Mouse (Mus musculus): Measurements from ENCODE around the gene Il9r. TPM values are rescaled to one million over a fixed set of nuclear protein-coding genes. Genes with fewer than 3 reads are reported as not detected.

Il9r gene
- polyA plus RNA-seq, 1 experiment from 2014 or later, result 0.09 TPM

DNA sequence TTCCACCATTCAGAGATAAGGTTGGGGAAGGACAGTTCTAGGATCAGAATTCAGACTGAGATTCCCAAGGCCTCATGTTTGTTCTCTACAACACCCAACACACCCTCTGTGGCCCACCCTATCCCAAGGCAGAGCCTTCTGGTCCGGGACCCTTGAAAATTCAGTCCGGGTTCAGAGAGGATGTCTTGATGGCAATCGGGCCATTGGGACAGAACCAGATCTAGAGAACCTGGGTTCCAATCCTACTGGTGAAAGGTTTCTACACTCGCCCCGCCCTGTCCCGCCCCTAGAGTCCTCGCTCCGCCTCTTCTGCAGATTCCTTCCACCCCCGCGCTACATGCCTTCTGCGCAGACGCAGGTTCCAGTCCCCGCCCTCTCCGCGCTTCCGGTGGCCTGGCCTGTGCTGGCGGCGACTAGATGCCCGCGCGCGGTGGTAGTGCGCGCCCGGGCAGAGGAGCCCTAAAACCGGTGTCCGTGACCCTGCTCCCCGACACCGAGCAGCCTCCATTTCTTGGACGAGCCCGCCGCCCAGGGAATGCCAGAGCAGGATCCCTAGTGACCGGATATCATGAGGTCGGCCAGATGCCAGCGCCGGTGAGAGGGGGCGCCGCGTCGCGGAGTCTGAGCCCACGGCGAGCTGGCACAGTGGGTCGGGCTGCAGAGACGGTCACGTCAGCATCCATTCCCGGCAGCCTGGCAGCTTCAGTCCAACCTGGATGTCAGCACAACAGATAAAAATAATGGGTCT is 26.2 kb upstream of the Il9r start, which contains the start of gene Mpg:
Mpg (plus strand) TSS at position 382 of the 748 bp plus-strand sequence.
- Histone ChIP-seq H3K36me3 (peaks cover 12% of the 10 kb centered on the region; the same call in 1 of the 2 replicates), H3K4me3 (peak within 1 kb of the TSS; percentile 70), H3K4me2 (peak within 1 kb of the TSS; percentile 85), H3K4me1 (replicated peaks) (peaks cover 47% of the 10 kb centered on the region), H3K27me3 (no peaks in the 10 kb centered on the region), H3K9ac (peak within 1 kb of the TSS; percentile 78), H3K9me3 (replicated peaks) (no peaks in the 10 kb centered on the region), H3K27ac (peak within 1 kb of the TSS; percentile 88)
- WGBS, result 2% methylated on average over 47 of the region's 47 CpGs
- ATAC-seq (replicated peaks; ENCODE audit: insufficient number of reproducible peaks, insufficient read depth, low FRiP score, low read depth), result peak; percentile 72

DNA sequence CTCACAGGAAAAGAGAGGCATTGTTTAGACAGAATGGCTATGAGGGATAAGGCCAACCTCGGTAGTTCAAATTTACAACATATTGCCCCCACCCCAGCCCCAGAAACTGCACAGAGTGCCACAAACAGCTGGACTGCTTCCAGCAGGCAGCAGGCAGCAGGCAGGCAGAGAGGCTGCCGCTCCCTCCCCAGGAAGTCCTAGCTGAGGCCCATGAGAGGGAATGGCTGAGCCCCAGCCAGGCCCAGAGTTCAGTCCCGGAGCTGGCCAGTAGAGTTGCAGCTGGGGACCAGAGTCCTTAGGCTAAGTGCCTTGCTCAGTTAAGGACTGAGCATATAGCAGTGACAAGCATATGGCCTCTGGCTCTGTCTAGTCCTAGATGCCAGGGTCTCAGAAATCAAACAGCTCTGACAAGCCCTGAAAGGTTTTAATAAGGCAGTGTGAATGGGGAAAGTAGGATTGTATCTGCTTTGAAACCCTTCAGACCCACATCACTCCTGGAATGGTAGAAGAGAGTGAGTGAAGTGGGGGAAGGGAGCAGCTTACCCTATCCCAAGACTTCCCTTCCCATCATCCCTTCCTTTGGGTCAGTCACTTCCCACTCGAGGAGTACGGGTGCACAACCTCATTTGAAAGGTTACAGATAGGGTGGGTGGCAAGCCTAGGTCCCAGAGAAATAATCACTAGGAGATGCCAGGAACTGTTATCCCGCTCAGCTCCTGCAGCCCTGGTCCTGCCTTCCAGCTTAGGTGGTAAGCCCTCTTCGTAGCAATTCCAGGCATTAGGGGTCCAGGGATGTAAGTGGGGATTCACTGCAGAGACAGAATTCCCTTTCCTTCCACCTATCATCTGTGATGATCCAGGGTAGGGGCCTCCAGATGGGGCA is 25.4 kb upstream of the Il9r start:
- 39% methylated on average over 7 of the region's 7 CpGs for WGBS
- Histone ChIP-seq H3K27ac (peak overlapping the region; percentile 88), H3K4me3 (peak overlapping the region; percentile 70), H3K4me1 (replicated peaks) (peaks cover 53% of the 10 kb centered on the region), H3K4me2 (peak overlapping the region; percentile 85; the same call in 1 of the 2 replicates), H3K27me3 (no peaks in the 10 kb centered on the region), H3K36me3 (0 out of 2 replicates have a peak, but pooled peaks cover 5% of the 10 kb centered on the region), H3K9me3 (replicated peaks) (no peaks in the 10 kb centered on the region), H3K9ac (0 out of 2 replicates have a peak overlapping the region, but pooled peaks have one; percentile 2)
- peak; percentile 20; the same call in 1 of the 2 replicates for ATAC-seq (replicated peaks; ENCODE audit: insufficient number of reproducible peaks, insufficient read depth, low FRiP score, low read depth)

DNA sequence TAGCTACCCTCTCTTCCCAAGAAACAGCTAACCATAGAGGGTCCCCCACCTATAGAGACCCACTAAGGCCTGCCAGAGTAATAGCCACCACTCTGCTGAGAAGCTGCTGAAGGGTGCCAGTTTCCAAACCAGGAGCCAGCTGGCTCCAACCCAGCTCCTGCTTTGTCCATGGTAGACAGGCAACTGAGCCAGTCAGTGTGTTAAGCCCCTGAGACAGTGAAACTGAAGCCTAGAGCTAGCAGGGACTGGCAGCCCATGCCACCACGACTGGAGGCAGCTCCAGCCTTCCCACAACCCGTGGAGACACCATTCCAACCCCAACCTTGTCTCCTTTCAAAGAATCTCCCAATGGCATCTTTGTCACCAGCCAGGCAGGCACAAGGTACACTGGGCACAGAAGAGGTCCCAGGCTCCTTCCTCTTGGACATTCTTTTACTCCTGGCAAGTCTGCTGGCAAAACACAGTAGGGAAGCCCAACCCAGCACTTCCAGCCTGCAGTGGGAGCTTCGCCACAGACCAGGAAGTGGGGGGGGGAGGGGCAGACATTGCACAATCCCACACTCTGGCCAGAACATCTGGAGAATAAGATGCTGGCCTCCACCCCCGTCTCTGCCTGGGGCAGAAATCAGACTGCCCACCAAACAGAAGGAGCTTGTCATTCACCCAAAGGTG is 24.5 kb upstream of the Il9r start:
- Histone ChIP-seq H3K27me3 (no peaks in the 10 kb centered on the region), H3K4me2 (peak overlapping the region; percentile 14; the same call in 1 of the 2 replicates), H3K9ac (no peak overlapping the region), H3K4me3 (no peak overlapping the region), H3K36me3 (0 out of 2 replicates have a peak, but pooled peaks cover 4% of the 10 kb centered on the region), H3K4me1 (replicated peaks) (peaks cover 62% of the 10 kb centered on the region), H3K9me3 (replicated peaks) (no peaks in the 10 kb centered on the region), H3K27ac (peak overlapping the region; percentile 88)
- WGBS, result 27% methylated on average over 4 of the region's 4 CpGs
- ATAC-seq (replicated peaks; ENCODE audit: insufficient number of reproducible peaks, insufficient read depth, low FRiP score, low read depth), result peak; percentile 60

DNA sequence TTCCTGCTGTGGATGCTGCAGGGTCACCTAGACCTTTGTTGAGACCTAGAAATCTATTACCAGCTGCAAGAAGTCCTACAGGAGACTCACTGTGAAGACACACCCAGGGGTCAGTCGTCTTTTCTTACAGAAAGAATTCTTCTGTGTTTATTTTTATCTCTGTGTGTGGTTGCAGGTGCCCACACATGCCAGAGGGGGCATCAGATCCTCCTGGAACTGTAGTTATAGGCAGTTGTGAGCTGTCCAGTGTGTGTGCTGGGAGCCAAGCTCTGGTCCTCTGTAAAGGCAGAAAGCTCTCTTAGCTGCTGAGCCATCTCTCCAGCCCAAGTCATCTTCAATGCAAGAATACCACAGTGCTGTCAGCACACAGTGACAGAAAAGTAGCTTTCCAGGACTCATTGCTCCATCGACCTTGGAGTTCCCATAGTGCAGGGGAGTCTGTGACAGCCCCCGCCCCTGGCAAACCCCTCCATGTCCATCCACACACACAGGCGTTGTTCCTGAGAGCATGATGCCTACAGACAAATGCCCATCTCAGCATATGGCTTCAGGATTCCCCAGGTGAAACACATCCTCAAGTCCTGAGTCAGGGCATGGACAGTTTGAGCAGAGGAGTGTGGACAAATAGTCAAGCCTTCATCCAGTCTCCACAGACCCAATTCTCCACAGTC is 23.4 kb upstream of the Il9r start:
- no peak for ATAC-seq (replicated peaks; ENCODE audit: insufficient number of reproducible peaks, insufficient read depth, low FRiP score, low read depth)
- H3K4me2 ChIP-seq, result peak overlapping the region; percentile 88; the same call in 1 of the 2 replicates
- no peak overlapping the region for H3K9ac ChIP-seq
- H3K4me3 ChIP-seq, result no peak overlapping the region
- no peaks in the 10 kb centered on the region for H3K27me3 ChIP-seq
- 67% methylated on average over 4 of the region's 4 CpGs for WGBS
- H3K36me3 ChIP-seq, result no peaks in the 10 kb centered on the region
- peak overlapping the region; percentile 92 for H3K27ac ChIP-seq
- H3K9me3 ChIP-seq (replicated peaks), result no peaks in the 10 kb centered on the region
- H3K4me1 ChIP-seq (replicated peaks), result peaks cover 74% of the 10 kb centered on the region

DNA sequence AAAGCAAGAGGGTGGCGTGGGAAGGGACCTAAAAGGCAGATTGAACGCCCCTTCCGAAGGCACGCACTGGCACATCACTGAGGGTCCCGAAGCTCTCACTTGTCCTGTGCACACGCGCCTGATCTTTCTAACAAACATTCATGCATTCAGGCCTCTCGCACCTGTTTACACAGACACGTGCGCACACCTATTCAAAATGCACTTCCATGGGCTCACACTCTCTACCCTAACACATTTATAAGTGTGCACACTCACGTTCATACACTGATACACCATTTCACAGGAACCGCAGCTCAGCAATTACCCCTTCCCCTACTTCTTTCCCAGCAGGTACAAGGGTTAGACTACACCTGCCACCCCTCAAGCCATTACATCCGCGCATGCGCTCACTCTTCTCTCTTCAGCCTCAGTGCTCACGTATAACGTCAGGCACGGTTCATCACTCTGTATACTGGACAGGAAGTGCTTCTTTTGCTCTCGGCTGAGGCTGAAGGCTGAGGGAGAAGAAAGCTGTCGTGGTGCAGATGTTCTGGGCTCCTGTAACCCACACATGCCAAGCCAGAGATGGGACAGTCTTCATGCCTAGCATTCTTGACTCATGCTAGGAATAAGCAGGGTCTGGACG is 22.6 kb upstream of the Il9r start:
- no peaks in the 10 kb centered on the region for H3K27me3 ChIP-seq
- ATAC-seq (replicated peaks; ENCODE audit: insufficient number of reproducible peaks, insufficient read depth, low FRiP score, low read depth), result no peak
- H3K27ac ChIP-seq, result peak overlapping the region; percentile 92
- WGBS, result 11% methylated on average over 21 of the region's 21 CpGs
- H3K9ac ChIP-seq, result peak overlapping the region; percentile 88
- peak overlapping the region; percentile 88 for H3K4me2 ChIP-seq
- peaks cover 74% of the 10 kb centered on the region for H3K4me1 ChIP-seq (replicated peaks)
- peak overlapping the region; percentile 81 for H3K4me3 ChIP-seq
- H3K9me3 ChIP-seq (replicated peaks), result no peaks in the 10 kb centered on the region
- no peaks in the 10 kb centered on the region for H3K36me3 ChIP-seq

DNA sequence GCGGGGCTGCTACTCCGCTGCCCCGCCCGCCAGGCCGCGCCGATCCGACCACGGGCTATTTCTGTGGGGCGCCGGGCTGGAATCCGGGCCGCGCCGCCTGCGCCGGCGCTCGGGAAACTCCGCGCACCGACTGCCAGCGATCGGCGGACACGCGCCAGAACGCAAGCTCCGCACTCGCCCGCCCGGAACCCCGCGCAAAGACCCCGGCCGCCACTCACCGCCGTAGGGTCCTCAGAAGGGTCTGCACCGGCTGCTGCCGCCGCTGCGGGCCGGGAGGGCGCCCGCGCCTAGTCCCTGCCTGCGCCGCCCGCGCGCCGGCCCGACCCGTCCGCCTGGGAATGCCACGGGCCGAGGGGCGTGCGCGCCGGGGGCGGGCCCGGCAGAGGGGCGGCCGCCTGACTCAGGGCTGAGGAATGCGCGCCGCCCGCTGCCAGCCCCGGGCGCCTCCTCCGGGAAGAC is 21.9 kb upstream of the Il9r start, which contains the start of gene Rhbdf1:
Rhbdf1 (minus strand) TSS at position 350 of the 459 bp plus-strand sequence.
- Histone ChIP-seq H3K27ac (peak within 1 kb of the TSS; percentile 92), H3K4me2 (peak within 1 kb of the TSS; percentile 88), H3K9ac (peak within 1 kb of the TSS; percentile 88), H3K36me3 (no peaks in the 10 kb centered on the region), H3K4me1 (replicated peaks) (peaks cover 71% of the 10 kb centered on the region), H3K27me3 (no peaks in the 10 kb centered on the region), H3K4me3 (peak within 1 kb of the TSS; percentile 81), H3K9me3 (replicated peaks) (no peaks in the 10 kb centered on the region)
- ATAC-seq (replicated peaks; ENCODE audit: insufficient number of reproducible peaks, insufficient read depth, low FRiP score, low read depth), result peak; percentile 57
- WGBS, result under 1% methylated on average over 40 of the region's 72 CpGs

DNA sequence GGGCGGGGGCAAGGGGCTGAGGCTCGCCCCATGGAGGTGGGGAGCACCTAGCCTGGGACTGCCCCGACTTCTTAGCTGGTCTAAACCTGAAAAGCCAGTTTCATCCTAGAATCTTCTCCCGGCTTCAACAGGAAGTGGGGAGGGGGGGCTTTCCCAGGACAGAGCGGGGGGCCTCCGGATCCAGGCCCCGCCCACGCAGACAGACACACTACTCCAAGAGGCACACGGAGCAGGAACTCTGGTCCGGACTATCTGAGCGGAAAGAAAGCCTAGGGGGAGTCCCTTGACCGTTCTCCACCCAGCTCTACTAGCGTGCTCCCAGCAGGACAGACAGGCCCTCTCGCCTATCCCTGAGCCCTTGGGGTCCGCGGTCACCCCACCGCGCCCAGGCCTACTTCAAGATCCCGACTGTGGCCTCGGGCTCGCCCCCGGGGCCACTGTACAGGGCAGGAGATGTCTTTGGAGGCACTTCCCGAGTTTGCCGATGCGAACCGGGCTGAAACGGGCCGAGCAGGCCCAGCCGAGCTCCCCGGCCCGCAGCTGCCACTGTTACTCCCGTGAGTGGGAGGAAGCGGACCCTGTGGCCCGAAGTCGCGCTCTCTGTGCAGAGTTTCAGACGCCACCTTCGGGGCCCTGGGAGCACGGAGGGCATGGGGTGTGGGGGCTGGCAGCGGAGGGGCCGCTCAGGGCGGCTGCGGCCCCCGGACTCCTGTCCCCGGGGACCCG is 21.3 kb upstream of the Il9r start:
- Histone ChIP-seq H3K36me3 (no peaks in the 10 kb centered on the region), H3K9ac (peak overlapping the region; percentile 88), H3K27ac (peak overlapping the region; percentile 92), H3K4me1 (replicated peaks) (peaks cover 66% of the 10 kb centered on the region), H3K4me3 (peak overlapping the region; percentile 81), H3K27me3 (no peaks in the 10 kb centered on the region), H3K4me2 (peak overlapping the region; percentile 88), H3K9me3 (replicated peaks) (no peaks in the 10 kb centered on the region)
- peak; percentile 47 for ATAC-seq (replicated peaks; ENCODE audit: insufficient number of reproducible peaks, insufficient read depth, low FRiP score, low read depth)
- under 1% methylated on average over 38 of the region's 46 CpGs for WGBS

DNA sequence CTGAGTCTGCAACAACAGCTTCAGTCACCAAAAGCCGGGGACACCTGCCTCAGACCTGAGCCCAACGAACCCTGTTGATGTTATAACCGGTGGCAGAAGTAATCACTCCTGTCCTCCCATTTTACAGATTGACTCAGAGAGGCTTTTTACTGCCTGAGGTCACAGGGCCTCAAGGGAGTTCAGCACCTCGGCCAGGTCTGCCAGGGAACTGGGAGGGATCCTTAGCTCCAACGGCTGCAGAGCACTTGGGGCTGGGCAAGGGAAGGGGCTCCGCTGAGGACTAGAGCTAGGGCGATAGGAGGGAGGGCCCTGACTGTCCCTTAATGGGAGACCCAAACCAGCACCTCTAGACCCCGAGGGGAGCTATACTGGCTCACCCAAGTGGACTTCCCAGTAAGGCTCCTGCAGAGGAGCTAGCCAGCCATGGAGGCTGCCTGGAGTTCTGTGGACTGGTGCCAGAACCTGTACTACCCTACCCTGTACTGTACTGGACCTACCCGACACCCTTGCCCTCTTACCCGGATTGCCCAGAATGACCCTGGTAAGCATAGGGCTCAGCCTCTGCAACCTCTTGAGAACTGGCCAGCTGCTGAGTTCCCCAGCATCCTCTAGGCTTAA is 20.6 kb upstream of the Il9r start:
- Histone ChIP-seq H3K27ac (peak overlapping the region; percentile 92), H3K4me3 (peak overlapping the region; percentile 81), H3K9ac (peak overlapping the region; percentile 88), H3K4me1 (replicated peaks) (peaks cover 61% of the 10 kb centered on the region), H3K27me3 (no peaks in the 10 kb centered on the region), H3K4me2 (peak overlapping the region; percentile 88), H3K36me3 (0 out of 2 replicates have a peak, but pooled peaks cover 4% of the 10 kb centered on the region), H3K9me3 (replicated peaks) (no peaks in the 10 kb centered on the region)
- ATAC-seq (replicated peaks; ENCODE audit: insufficient number of reproducible peaks, insufficient read depth, low FRiP score, low read depth), result no peak
- WGBS, result 32% methylated on average over 10 of the region's 10 CpGs

DNA sequence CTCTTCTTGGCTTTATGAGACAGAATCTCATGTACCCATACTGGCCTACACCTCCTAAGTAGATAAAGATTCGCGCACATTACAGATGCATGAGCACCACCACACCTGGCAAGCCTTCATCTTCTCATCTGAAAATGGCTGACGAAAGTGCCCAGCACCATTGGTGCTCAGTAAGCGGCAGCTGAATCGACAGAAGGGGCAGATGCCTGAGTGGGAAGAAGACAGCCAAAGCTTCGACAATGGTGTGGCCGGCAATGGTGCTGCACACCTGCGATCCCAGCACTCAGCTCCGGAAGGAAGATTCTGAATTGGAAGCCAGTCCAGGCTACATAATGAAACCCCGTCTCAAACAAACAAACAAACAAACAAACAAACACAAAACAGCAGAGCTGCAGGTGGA is 19.2 kb upstream of the Il9r start:
- Histone ChIP-seq H3K4me1 (replicated peaks) (peaks cover 47% of the 10 kb centered on the region), H3K9me3 (replicated peaks) (no peaks in the 10 kb centered on the region), H3K4me3 (no peak overlapping the region), H3K27ac (no peak overlapping the region), H3K27me3 (no peaks in the 10 kb centered on the region), H3K4me2 (no peak overlapping the region), H3K9ac (no peak overlapping the region), H3K36me3 (peaks cover 17% of the 10 kb centered on the region)
- ATAC-seq (replicated peaks; ENCODE audit: insufficient number of reproducible peaks, insufficient read depth, low FRiP score, low read depth), result no peak
- 86% methylated on average over 10 of the region's 10 CpGs for WGBS

All from heart, embryonic 15.5 days (tissue).